Mouse (Mus musculus) embryonic fibroblast, embryonic 13.5 days (primary cell): ENCODE data around the gene Elob.

ENCODE experiments used
- CTCF ChIP-seq: IDR thresholded peaks from 2 replicates; pipeline ENCODE4 v1.5.1; 2011; ENCODE audit warnings: mild to moderate bottlenecking, control low read depth, low read length, moderate library complexity, borderline replicate concordance; ENCODE audit not compliant: insufficient read depth
- POLR2A ChIP-seq: IDR thresholded peaks from 2 replicates; pipeline ENCODE4 v1.6.1; 2011; ENCODE audit warnings: low read depth, mild to moderate bottlenecking, control low read depth, low read length, moderate library complexity

DNA sequence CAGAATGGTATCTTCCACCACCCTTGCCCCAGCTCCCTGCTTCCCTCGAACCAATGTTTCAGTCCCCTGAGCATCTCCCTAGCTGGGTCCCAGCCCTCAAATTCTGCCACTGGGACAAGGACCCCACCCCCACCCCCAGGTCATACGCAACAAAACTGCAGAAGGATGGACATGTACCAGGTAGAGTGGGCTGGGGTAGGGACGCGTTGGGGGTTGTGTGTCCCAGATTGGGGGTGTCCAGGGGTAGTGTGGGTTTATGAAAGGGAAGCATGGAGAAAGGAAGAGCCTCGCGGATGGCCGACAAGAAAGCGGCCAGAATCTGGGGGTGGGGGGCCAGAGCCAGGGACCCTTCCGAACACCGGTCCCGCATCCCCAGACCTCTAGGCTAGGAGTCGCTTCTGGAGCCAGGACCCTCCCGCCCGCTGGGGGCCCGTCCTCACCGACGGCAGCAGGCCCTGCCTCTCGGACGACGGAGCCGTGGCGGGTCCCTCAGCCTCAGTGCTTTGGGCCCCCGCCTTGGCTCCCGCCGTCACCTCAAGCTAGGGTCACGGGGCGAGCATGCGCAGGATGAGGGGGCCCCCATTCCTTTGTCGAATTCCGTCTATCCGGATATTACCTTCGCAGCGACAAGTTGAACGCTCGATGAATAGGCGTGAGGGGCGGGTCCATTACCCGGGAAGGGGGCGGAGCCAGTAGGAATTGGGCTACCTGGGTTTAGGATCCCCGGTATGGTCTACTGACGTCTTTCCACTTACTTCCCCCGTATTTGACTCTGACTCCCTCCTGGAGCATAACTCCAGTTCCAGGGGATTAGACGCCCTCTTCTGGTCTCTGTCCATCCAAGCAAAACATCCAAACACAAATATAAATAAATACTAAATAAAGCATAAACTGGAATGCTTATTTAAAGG, 43.1 kb downstream of the Elob start, which contains the start of gene Flywch2:
- no peak; the same call in 1 of the 2 replicates for TF ChIP-seq POLR2A
- TF ChIP-seq CTCF, result no peak
